Mouse (Mus musculus) forebrain, embryonic 11.5 days (tissue): ENCODE results near the gene Gm20388. TPM values are rescaled to one million over a fixed set of nuclear protein-coding genes. Genes with fewer than 3 reads are reported as not detected.

ENCODE experiments used
- ATAC-seq: fragments of 200-750 bp; cut with Nextera tagmentation; replicated peaks from 2 replicates; pipeline ENCODE4 v1.8.0; 2017; ENCODE audit warnings: moderate TSS enrichment; ENCODE audit not compliant: low FRiP score
- DNase-seq: peaks from one replicate; pipeline ENCODE4 v3.0.0-alpha.2; 2017; ENCODE audit warnings: low spot score
- H3K27ac ChIP-seq: fragments of 300-500 bp; sonication (generic); 2 replicates; pipeline ENCODE4 v1.5.1; 2014; ENCODE audit warnings: low read depth, low read length
- H3K27me3 ChIP-seq: fragments of 300-500 bp; sonication (generic); 2 replicates; pipeline ENCODE4 v1.6.1; 2014; ENCODE audit warnings: mild to moderate bottlenecking, low read length, mixed read lengths; ENCODE audit not compliant: control insufficient read depth, insufficient read depth
- H3K36me3 ChIP-seq: fragments of 300-500 bp; sonication (generic); 2 replicates; pipeline ENCODE4 v1.6.1; 2014; ENCODE audit warnings: mild to moderate bottlenecking, low read length, moderate library complexity, mixed read lengths; ENCODE audit not compliant: control insufficient read depth, insufficient read depth
- H3K4me1 ChIP-seq: fragments of 300-500 bp; sonication (generic); replicated peaks from 2 replicates; pipeline ENCODE4 v1.6.1; 2014; ENCODE audit warnings: low read length, mixed read lengths; ENCODE audit not compliant: control insufficient read depth, insufficient read depth
- H3K4me2 ChIP-seq: fragments of 300-500 bp; sonication (generic); 2 replicates; pipeline ENCODE4 v1.6.1; 2014; ENCODE audit warnings: low read depth, mild to moderate bottlenecking, low read length, moderate library complexity, mixed read lengths; ENCODE audit not compliant: severe bottlenecking
- H3K4me3 ChIP-seq: fragments of 300-500 bp; sonication (generic); 2 replicates; pipeline ENCODE4 v1.5.1; 2014; ENCODE audit warnings: low read depth, low read length
- H3K9ac ChIP-seq: fragments of 300-500 bp; sonication (generic); 2 replicates; pipeline ENCODE4 v1.6.1; 2014; ENCODE audit warnings: low read length
- H3K9me3 ChIP-seq: fragments of 300-500 bp; sonication (generic); 2 replicates; pipeline ENCODE4 v1.6.1; 2016; ENCODE audit warnings: low read length, mixed read lengths; ENCODE audit not compliant: control insufficient read depth
- WGBS: fragments of 180-500 bp; shearing (Covaris S2); extraction: QIAGEN DNeasy Blood & Tissue Kit; methylation state at CpG from one replicate; pipeline ENCODE4 v1.1.7; 2014; 5-methylcytosine and 5-hydroxymethylcytosine counted together
- polyA plus RNA-seq: library from polyadenylated mRNA; unstranded; fragments of >200 nt; fragmentation: Nextera tagmentation; extraction: Ambion mirVana; gene quantifications from 2 replicates; pipeline ENCODE4 v1.2.1, GENCODE M21; 2014

The Gm20388 gene
- polyA plus RNA-seq, 1 experiment from 2014 or later: not detected

DNA sequence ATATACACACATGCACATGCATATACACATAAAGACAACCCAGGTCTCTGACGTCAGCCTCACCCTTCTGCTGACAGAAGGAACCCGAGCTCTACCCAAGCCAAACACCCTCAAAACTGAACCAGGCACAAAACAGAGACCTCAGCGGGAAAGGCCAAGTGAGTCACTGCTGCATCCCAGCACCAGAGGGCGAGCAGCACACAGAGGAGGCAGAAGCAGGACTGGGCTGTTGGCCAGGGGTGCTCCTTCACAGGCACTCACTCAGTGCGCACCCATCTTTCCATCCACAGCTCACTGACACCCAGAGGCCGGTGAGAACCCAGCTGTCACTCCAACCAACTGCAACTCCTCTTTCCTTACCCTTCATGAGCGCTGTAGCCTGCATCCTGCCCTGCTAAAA is 1907.6 kb downstream of the Gm20388 start:
- H3K27ac ChIP-seq: no peak overlapping the region
- H3K4me1 ChIP-seq: no peaks in the 10 kb centered on the region
- H3K4me3 ChIP-seq: no peak overlapping the region
- H3K9me3 ChIP-seq: no peaks in the 10 kb centered on the region
- H3K4me2 ChIP-seq: no peak overlapping the region
- H3K36me3 ChIP-seq: no peaks in the 10 kb centered on the region; the same call in 1 of the 2 replicates
- H3K27me3 ChIP-seq: no peaks in the 10 kb centered on the region
- no peak overlapping the region for H3K9ac ChIP-seq
- ATAC-seq: no peak
- DNase-seq: no peak
- WGBS: 78% methylated on average over 7 of the region's 7 CpGs

DNA sequence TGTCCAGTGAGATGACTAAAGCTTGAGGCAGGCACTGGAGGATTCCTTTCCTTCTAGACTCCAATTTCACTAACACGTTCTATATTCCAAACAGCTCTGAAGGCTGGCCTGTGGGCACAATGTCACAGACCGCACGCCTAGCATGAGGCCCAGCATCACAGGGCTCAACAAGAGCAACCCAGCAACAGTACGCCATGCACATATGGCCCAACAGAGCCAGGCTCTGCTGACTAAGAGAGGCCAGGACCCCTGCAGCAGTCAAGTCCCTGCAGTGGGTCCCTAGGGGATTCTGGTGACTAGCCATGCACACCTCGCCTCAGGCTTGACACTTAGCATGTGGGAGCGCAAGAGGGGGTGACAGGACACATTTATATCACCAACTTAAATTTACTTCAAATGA is 1910.2 kb downstream of the Gm20388 start:
- DNase-seq (no peak), ATAC-seq (no peak)
- no peaks in the 10 kb centered on the region for H3K27me3 ChIP-seq
- H3K36me3 ChIP-seq: no peaks in the 10 kb centered on the region
- H3K4me1 ChIP-seq: no peaks in the 10 kb centered on the region
- H3K4me2 ChIP-seq: no peak overlapping the region
- no peak overlapping the region for H3K4me3 ChIP-seq
- no peak overlapping the region for H3K9ac ChIP-seq
- 90% methylated on average over 6 of the region's 6 CpGs for WGBS
- no peak overlapping the region for H3K27ac ChIP-seq
- H3K9me3 ChIP-seq: no peaks in the 10 kb centered on the region

DNA sequence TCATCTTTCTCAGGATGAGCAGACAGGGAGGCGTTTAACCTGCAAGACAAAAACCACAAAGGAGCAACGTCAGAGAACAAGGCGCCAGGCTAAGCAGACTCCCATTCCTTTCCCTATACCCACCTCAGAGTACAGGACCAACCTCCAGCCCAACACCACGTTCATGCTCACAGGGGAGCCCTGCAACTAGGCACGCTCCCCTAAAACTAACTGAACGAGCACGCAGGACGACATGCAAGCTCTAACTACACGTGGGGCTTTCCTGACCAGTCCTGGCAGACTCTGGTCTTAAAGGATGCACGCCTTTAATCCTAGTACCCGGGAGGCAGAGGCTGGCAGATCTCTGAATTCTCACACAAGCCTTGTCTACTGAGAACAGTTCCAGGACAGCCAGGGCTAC is 1910.7 kb downstream of the Gm20388 start:
- Histone ChIP-seq H3K36me3 (no peaks in the 10 kb centered on the region), H3K4me2 (no peak overlapping the region)
- ATAC-seq: no peak

DNA sequence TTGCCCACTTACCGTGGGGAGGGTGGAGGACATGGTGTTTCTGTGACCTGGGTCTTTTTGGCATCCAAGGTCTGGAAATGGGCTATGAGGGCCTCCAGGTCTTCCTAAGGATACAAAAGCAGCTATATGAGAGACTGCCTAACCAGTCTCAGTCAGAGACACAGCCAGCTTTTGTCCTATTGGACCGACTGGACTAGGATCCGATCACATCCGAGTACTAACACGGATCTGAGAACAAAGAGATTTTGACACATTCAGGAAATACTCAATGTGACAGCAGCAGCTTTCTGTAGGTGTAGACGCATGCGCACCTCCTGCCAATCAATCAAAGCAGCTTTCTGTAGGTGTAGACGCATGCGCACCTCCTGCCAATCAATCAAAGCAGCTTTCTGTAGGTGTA is 1911.1 kb downstream of the Gm20388 start:
- H3K36me3 ChIP-seq: no peaks in the 10 kb centered on the region
- DNase-seq (no peak), ATAC-seq (no peak)
- H3K27me3 ChIP-seq: no peaks in the 10 kb centered on the region
- no peak overlapping the region for H3K4me3 ChIP-seq
- H3K27ac ChIP-seq: no peak overlapping the region
- no peaks in the 10 kb centered on the region for H3K4me1 ChIP-seq
- WGBS: 94% methylated on average over 9 of the region's 9 CpGs
- H3K9me3 ChIP-seq: no peaks in the 10 kb centered on the region
- H3K9ac ChIP-seq: no peak overlapping the region
- no peak overlapping the region for H3K4me2 ChIP-seq

More for the DNA sequence above, 1910.7 kb downstream of the Gm20388 start:
- no peaks in the 10 kb centered on the region for H3K4me1 ChIP-seq
- no peak overlapping the region for H3K9ac ChIP-seq
- H3K9me3 ChIP-seq: no peaks in the 10 kb centered on the region
- no peaks in the 10 kb centered on the region for H3K27me3 ChIP-seq
- 91% methylated on average over 11 of the region's 11 CpGs for WGBS
- no peak for DNase-seq
- no peak overlapping the region for H3K4me3 ChIP-seq
- H3K27ac ChIP-seq: no peak overlapping the region

DNA sequence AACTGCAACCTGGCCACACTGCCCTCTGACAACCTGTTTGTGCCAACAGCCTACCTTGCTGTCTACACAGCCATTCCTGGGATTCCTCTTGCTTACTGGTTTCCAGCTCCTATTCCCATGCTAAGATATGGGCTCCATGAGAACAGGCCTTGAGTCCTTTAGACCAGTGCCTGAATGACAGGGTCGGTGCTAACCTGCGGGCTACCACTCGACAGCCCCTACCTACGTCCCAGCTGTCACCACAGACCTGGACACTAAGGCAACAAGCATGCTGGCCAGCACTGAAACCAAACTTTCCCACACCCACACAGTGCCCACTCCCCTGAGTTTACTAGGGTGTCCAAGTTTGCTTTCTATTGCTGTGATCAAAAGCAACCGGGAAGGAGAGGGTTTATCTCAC is 1917.1 kb downstream of the Gm20388 start:
- no peaks in the 10 kb centered on the region for H3K36me3 ChIP-seq
- DNase-seq (no peak), ATAC-seq (no peak)
- H3K4me2 ChIP-seq: no peak overlapping the region
- no peaks in the 10 kb centered on the region for H3K27me3 ChIP-seq
- H3K9me3 ChIP-seq: no peaks in the 10 kb centered on the region
- H3K4me1 ChIP-seq: peaks cover 5% of the 10 kb centered on the region; the same call in 1 of the 2 replicates
- H3K27ac ChIP-seq: no peak overlapping the region
- no peak overlapping the region for H3K4me3 ChIP-seq
- H3K9ac ChIP-seq: no peak overlapping the region
- WGBS: 95% methylated on average over 5 of the region's 5 CpGs

DNA sequence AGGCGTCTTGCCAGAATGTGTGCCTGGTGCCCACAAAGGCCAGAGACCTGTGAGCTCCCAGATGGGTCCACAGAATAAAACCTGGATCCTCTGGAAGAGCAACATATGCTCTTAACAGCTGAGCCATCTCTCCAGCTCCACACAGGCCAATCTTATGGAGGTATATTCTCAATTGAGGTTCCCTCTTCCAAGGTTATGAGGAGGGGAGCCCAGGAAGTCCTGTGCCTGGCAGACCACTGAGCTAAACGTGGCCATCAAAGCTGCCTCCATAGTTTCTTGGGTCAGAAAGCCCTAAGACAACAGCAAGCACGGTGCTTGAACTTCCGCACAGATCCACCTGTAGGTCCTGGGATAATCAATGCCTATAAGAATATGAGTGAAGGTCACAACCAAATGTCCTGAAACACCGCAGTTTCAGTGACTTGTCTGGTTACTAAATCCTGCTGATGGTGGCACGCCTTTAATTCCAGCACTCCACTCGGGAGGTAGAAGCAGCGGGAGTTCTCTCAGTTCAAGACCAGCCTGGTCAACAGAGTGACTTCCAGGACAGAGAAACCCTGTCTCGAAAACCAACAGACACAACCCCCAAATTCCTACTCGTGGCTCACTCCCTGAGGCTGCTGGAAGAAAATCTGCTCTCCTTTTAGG is 1917.9 kb downstream of the Gm20388 start:
- Histone ChIP-seq H3K9me3 (no peaks in the 10 kb centered on the region), H3K4me2 (peak overlapping the region; percentile 80), H3K27me3 (no peaks in the 10 kb centered on the region), H3K4me3 (peak overlapping the region; percentile 97), H3K9ac (peak overlapping the region; percentile 82), H3K36me3 (no peaks in the 10 kb centered on the region), H3K27ac (no peak overlapping the region), H3K4me1 (peaks cover 5% of the 10 kb centered on the region; the same call in 1 of the 2 replicates)
- ATAC-seq (no peak), DNase-seq (no peak)
- 42% methylated on average over 10 of the region's 10 CpGs for WGBS

DNA sequence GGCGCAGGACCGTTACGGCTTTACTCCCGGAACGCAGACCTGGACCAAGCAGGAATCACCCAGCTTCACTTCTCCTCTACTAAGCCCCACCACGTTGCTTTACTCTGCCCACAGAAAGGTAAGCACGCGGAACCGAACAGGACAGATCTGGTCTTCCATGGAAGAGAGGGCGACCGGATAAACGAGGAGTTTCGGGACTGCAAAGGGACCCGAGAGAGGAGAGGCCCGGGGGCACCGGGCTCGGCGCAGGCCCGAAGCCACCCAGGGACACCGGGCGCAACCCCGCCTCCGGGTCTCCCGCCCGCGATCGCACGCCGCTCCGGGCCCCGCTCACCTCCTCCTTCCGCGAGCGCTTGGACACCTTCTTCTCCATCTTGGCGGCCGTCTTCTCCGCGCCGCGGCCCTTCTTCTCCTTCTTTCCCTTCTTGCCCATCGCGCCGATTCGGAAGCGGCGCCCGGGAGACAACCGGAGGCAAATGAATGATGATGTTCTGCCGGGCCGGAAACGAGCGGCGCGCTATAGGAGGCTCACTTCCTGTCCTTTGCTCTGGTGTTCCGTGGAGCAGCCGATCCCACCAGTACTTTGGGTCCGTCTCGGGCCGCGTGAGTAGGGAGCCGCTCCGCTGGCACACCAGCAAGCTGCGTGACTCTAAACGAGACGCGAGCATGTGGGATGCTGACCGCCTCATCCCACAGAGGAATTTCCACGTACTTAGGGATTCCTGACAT is 1918.6 kb downstream of the Gm20388 start, which contains the start of gene Klhdc4:
Gene Klhdc4 (minus strand): TSS at position 522 of the 729 bp plus-strand sequence.
- Histone ChIP-seq H3K4me3 (peak within 1 kb of the TSS; percentile 97), H3K9ac (peak within 1 kb of the TSS; percentile 82)

DNA sequence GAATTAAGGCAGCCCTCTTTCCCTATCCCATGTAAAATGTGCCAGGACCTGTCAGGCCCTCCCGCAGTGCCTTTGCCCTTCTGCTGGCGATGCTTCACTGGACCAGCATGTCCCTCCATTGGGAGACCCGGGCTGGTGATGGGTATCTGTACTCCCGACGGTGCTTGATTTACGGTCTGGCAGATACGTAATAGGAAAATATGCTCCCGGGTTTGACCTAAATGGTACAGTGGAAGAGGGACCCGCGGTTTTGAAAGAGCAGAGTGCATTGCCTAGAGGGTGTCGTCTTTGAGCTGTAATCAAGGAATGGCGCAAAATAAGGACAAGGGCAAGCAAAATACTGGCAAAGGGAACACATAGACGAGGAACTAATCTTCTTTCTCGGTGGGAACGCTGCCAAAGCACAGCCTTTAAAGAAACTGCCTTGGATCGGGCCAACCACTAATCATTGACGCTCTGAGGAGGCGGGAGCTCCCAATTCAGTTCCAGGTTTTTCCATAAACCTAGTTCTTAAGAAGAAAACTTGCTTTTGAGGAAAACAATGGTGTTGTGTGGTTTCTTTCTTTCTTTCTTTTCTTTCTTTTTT is 1919.2 kb downstream of the Gm20388 start:
- 21% methylated on average over 18 of the region's 18 CpGs for WGBS
- Histone ChIP-seq H3K4me1 (peaks cover 5% of the 10 kb centered on the region; the same call in 1 of the 2 replicates), H3K27ac (0 out of 2 replicates have a peak overlapping the region, but pooled peaks have one; percentile 25), H3K9ac (peak overlapping the region; percentile 82), H3K4me3 (peak overlapping the region; percentile 97), H3K9me3 (no peaks in the 10 kb centered on the region), H3K36me3 (no peaks in the 10 kb centered on the region), H3K4me2 (peak overlapping the region; percentile 80), H3K27me3 (no peaks in the 10 kb centered on the region)
- DNase-seq: no peak
- no peak; the same call in none of the 2 replicates for ATAC-seq

More for the DNA sequence above, 1918.6 kb downstream of the Gm20388 start, which contains the start of gene Klhdc4:
- under 1% methylated on average over 68 of the region's 68 CpGs for WGBS
- peak; percentile 93 for ATAC-seq
- H3K4me2 ChIP-seq: peak within 1 kb of the TSS; percentile 80
- H3K4me1 ChIP-seq: peaks cover 5% of the 10 kb centered on the region; the same call in 1 of the 2 replicates
- H3K27ac ChIP-seq: 0 out of 2 replicates have a peak within 1 kb of the TSS, but pooled peaks have one; percentile 25
- DNase-seq: peak; percentile 94
- no peaks in the 10 kb centered on the region for H3K27me3 ChIP-seq
- no peaks in the 10 kb centered on the region for H3K36me3 ChIP-seq
- H3K9me3 ChIP-seq: no peaks in the 10 kb centered on the region
